Mouse (Mus musculus) adrenal gland, postnatal 4 days (tissue): ENCODE data around the gene Gm14403. TPM values are rescaled to one million over a fixed set of nuclear protein-coding genes. Genes with fewer than 3 reads are reported as not detected.
A peak's percentile ranks its signal among the peaks of the same experiment; 100 is the strongest.
"Not testable (repeated sequence)": the region's sequence is repeated elsewhere in the genome, so short reads cannot be mapped to it uniquely, and the experiment has no call there.

Source experiments
- DNase-seq, 2 experiments: peaks; one replicate each; pipeline ENCODE4 v3.0.0; 2021 to 2022; ENCODE audit warnings: low spot score in 2 of 2, mixed read lengths in 2 of 2
- long read RNA-seq, 2 experiments: library from polyadenylated mRNA; stranded (forward); transcript quantifications; one replicate each; pipeline ENCODE4 v2.0.0; 2021
- total RNA-seq, 2 experiments: library from RNA; stranded (reverse); gene quantifications; 2 replicates each; pipeline ENCODE4 v1.2.3; 2021

The Gm14403 gene
- 10 to 100 TPM; 35.3 to 37.2 TPM for total RNA-seq
- long read RNA-seq, experiment 1, partial matches to known transcripts: 1 of 8 reads
- long read RNA-seq, experiment 1, other reads (novel, unspliced or antisense): 6 of 8 reads
- long read RNA-seq, experiment 2, partial matches to known transcripts: 1 of 11 reads
- long read RNA-seq, experiment 2, other reads (novel, unspliced or antisense): 10 of 11 reads

DNA sequence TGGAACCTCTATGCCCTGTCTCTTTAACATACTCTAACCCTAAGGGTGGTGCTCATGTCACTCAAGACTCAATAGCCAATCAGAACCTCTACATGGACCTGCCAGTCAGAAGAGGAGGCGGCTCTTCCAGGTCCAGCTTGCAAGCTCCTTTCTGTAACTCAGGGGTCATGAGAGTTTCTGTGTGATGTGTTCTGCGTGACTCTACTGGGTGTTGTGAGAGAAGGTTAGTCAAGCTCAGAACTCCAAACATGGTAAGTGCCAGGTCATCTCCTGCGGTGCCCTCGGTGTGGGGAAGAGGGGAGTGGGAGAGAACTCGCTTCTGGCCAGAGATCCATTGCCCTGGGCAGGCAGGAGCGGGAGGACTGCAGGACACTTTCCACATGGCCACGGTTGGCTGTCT lies at the start of gene Gm14403:
TSS of gene Gm14403 (plus strand) at position 149 of the 400 bp plus-strand sequence.
- not testable (repeated sequence) for DNase-seq

GRCm38 (mm10) chr2:177464676-177465075 lies 33.3 kb upstream of the Gm14403 start, which contains the start of gene Zfp970:
TSS of gene Zfp970 (plus strand) at chr2:177464733.
- DNase-seq: peak in 1 of 2 experiments; percentile 7

DNA sequence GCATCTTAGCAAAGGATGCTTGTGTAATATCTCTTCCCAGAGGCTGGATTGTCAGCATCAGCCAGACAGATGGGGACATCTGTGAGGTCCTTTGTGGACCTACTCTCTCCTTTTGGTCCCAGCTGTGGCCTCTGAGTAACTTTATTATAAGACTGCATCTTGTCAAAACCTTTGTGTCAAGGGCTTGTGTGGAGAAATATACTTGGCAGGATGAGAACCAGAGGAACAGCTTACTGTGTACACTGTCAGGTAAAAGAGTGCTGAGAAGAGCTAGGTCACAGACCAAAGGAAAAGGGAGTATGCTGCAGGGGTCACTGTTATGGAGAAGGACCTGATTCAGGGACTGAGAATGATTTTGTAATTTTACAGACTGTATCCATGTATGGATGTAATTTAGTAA lies 29.8 kb upstream of the Gm14403 start:
- not testable (repeated sequence) for DNase-seq

GRCm38 (mm10) chr2:177472261-177472660 lies 25.8 kb upstream of the Gm14403 start:
- not testable (repeated sequence) for DNase-seq

DNA sequence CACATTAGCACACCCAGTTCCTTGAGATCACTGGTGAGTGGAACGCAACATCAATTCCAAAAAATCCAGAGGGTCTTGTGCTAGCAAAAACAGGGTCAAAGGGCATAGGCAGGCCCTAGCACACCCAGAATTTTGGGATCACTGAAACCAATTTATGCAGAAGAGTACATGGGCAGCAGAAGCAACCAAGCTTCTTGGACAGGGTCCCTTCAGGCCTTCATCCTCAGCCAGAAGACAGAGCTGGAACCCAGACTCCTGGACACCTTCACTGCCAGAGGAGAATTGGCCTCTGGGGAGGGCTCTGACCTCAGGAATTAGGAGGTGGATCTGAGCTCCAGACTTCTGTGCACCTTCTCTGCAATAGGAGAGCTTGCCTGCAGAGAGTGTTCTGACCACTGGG lies 16.0 kb upstream of the Gm14403 start:
- not testable (repeated sequence) for DNase-seq

DNA sequence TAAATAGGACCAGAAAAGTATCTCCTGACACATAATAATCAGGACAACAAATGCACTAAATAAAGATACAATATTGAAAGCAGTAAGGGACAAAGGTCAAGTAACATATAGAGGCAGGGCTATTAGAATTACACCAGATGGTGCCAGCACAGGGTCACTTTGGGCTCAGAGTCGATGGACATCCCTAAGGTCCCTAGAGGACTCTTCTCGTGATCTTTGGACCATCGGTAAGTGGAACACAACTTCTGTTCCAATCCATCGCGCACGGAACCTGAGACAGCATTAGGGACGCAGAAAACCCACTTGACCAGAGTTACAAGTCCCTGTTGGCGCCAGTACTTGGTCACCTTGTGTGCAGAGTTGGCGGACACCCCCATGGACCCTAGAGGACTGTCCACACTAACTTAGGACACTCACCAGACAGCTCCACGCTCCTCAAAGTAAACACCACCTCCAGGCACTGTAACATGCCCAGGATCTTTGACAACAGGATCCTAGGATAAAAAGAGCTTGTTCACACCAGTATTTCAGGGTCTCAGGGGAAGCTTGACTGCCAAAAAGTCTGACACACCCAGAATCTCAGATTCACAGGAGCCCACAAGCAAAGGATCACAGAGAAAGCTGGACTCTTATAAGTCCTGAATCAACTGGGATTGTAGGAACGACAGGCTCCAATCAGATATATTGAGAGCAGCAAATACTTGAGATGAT lies 14.6 kb upstream of the Gm14403 start:
- not testable (repeated sequence) for DNase-seq

- not testable (repeated sequence) for DNase-seq
Observed at GRCm38 (mm10) chr2:177499182-177499581, 1.2 kb downstream of the Gm14403 start.

DNA sequence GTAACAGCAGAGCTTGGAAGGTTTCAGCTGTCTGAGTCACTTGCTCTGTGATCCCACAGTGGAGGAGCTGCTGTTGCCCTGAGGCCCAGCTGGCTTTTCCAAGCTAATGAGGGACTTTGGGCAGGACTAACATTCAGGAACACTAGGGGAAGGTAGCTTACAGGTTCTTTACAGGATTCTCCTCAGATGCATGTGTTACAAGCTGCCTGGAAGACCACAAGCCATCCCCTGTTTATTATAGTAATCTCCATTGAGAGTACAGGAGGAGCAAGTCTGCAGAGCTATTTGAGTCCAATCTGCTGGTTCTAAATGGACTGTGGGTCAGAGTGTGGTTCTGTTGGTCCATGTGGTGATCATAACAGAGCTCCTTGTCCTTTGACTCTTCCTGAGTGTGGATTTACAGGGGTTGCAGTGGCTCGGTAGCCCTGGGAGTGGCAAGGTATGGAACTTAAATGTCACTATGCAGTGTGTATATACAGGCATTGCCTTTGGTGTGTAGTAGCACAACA lies 7.2 kb downstream of the Gm14403 start:
- DNase-seq: not testable (repeated sequence)

GRCm38 (mm10) chr2:177511381-177511780 lies 13.4 kb downstream of the Gm14403 start:
- not testable (repeated sequence) for DNase-seq

GRCm38 (mm10) chr2:177511972-177512371 lies 14.0 kb downstream of the Gm14403 start:
- DNase-seq: not testable (repeated sequence)

GRCm38 (mm10) chr2:177513991-177514479 lies 16.0 kb downstream of the Gm14403 start:
- not testable (repeated sequence) for DNase-seq

DNA sequence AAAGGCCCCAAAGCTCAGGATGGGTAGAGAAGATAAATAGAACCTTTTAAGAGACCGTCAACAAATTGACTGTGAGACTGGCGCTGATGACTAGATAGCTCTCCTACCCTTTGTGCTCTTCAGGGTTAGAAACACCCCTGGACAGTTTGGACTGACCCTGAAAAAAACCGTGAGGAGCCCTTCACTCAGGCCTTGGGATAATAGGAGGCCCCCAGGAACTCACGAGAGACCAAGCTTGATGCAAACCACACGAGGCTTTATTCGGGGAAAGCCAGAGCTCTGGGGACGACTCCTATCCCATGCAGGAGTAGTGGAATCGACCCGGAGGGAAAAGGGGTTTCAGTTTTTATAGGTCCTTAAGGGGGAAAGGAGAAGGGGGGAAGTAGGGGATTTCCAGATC lies 19.7 kb downstream of the Gm14403 start:
- DNase-seq: not testable (repeated sequence)

DNA sequence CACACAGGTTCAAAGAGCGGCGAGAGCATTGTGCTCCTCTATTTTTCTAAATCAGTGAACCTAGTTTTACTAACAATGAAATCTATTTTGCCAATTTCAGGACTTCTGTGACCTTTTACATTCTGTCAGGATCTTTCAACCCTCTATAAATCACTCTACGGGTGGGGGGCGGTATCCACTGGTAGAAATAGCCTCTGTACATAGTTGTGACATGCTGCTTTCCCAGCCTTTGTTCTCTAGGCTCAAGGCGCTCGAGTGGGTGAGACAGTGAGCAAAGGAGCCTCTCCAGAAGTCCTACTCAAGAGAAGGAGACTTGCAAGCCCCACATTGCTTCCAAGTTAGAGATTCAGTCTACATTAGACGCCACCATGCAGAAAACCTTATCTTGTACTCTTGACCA lies 20.3 kb downstream of the Gm14403 start:
- not testable (repeated sequence) for DNase-seq

DNA sequence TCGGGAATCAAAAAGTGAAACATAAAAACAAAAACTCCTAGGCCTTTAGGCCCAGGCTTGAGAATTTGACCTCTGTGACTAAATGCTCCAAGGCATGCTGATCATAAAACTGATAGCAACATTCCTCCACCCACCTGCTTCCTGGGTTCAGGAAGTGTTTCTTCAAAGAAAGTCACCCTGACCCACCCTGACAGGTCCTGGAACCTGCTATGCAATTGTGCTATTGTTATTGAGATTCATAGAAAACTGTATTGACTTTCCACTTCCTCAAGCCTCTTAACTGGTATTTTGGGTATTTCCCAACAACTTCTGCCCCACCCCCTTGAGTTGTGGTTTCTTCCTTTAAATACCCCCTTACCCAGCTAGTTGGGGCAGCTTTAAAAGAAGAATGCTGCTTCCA lies 20.9 kb downstream of the Gm14403 start:
- not testable (repeated sequence) for DNase-seq

GRCm38 (mm10) chr2:177520035-177520434 lies 22.0 kb downstream of the Gm14403 start:
- DNase-seq: no peak

DNA sequence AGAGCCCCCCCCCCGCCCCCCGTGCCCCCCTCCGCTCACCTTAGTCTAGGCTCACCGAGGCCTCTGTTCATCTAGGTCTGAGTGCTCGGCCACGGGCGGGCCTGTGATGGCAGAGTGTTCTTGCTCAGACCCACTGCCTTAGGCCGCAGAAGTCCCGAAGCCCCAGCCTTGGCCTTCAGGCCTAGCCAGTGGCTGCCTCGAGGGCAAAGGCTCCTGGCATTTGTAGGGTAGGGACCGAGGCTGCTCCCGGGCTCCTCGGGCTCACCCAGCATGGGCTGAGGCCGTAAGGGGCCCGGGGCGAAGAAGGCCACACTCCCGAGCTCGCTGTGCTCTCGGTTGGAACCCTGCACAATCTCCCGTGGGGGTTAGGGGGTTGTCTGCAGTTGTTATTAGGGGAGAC lies 25.0 kb downstream of the Gm14403 start:
- DNase-seq: no peak

DNA sequence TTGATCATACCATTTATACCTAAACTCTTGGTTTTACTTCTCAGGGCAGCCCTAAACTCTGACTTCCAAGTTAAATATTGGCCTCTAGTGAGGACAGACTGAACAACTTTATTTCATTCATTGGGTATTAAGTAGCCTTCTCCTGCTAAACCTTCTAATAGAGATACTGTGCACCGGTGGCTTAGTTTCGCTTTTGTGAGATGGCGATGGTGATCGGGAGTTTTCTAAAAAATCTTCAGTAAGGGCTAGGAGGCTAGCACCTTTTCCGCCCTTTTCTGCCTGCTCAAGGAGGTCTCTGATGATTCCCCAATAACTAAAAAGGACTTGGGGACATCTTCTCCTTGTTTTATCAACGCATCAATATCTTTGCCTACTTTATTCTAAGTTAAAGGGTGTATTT lies 25.7 kb downstream of the Gm14403 start:
- DNase-seq: not testable (repeated sequence)

DNA sequence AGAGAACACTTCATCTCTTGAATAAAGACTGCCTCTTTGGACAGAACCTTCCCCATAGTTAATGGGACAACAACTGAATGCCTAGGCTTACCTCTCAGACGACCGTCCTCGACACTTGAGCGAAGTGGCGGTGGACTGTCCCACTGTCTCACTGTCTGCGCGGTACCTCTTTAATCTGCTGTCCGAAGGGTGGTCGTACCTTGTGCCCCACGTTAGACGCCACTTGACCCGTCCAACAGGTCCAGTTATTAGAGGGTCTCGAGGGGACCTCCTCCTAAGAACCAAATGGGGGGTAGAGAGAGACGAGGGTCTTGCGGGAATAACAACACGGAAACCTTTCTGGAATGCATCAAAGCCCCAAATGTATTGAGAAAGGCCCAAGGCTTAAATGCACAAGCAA lies 26.2 kb downstream of the Gm14403 start:
- DNase-seq: not testable (repeated sequence)

- no peak for DNase-seq
Observed at GRCm38 (mm10) chr2:177535876-177536275, 37.9 kb downstream of the Gm14403 start.

DNA sequence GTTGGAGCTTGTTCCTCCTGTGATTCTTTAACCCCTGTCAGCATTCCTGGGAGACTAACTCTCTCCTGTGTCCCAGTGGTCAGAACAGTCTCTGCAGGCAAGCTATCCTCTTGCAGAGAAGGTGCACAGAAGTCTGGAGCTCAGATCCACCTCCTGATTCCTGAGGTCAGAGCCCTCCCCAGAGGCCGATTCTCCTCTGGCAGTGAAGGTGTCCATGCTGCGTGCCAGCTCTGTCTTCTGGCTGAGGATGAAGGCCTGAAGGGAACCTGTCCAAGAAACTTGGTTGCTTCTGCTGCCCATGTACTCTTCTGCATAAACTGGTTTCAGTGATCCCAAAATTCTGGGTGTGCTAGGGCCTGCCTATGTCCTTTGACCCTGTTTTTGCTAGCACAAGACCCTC lies 39.1 kb downstream of the Gm14403 start:
- not testable (repeated sequence) for DNase-seq

GRCm38 (mm10) chr2:177537717-177538116 lies 39.7 kb downstream of the Gm14403 start:
- DNase-seq: not testable (repeated sequence)

DNA sequence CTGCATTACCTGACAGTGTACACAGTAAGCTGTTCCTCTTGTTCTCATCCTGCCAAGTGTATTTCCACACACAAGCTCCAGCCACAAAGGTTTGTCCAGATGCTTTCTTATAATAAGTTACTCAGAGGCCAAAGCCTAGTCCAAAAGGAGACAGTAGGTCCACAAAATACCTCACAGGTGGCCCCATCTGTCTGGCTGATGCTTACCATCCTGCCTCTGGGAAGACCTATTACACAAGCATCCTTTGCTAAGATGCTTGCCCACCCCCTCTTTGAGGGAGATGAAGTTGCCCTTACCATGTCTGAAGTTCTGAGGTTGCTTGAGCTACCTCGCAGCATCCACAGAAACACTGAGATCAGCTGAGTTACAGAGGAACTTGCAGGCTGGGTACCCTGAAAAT lies 57.2 kb downstream of the Gm14403 start:
- DNase-seq: not testable (repeated sequence)
